30 mouse cellular contexts compared by ENCODE assay signal in genomic region chr15:92060986-92061385, GRCm38 (mm10). TPM values are rescaled to one million over a fixed set of nuclear protein-coding genes. Genes with fewer than 3 reads are reported as not detected.
DNase-seq lines count a peak whose midpoint lies in the region; ATAC-seq and TF ChIP-seq lines count a peak whose summit lies in the region.
"Had no signal": no experiment of that assay in that cellular context is flagged by ENCODE, and none has a peak within 500 bp of the region (broad histone marks: within the 10 kb centered on the region; RNA-seq: fewer than 3 reads in every experiment).

No protein-coding gene starts in this region.

- H3K4me1 ChIP-seq in embryonic facial prominence, embryonic 11.5 days (ENCODE audit: control insufficient read depth, insufficient read depth, low read length), result no peaks in the 10 kb centered on the region
- H3K4me1 ChIP-seq in embryonic facial prominence, embryonic 10.5 days, result no peaks in the 10 kb centered on the region
- no peaks in the 10 kb centered on the region for H3K4me1 ChIP-seq in midbrain, postnatal 0 days (ENCODE audit: insufficient read depth, low read length)
- no peaks in the 10 kb centered on the region for H3K4me1 ChIP-seq in midbrain, embryonic 10.5 days
- H3K4me1 ChIP-seq: hindbrain, embryonic 10.5 days; intestine, embryonic 15.5 days; limb, embryonic 10.5 days; limb, embryonic 15.5 days; liver, embryonic 13.5 days; megakaryocyte, embryonic 14.5 days had no signal

- H3K27me3 ChIP-seq in embryonic facial prominence, embryonic 11.5 days (ENCODE audit: control insufficient read depth, insufficient read depth, low read length), result no peaks in the 10 kb centered on the region
- no peaks in the 10 kb centered on the region for H3K27me3 ChIP-seq in embryonic facial prominence, embryonic 10.5 days (replicated peaks; ENCODE audit: low read depth, poor library complexity, severe bottlenecking)
- no peaks in the 10 kb centered on the region for H3K27me3 ChIP-seq in midbrain, postnatal 0 days (ENCODE audit: insufficient read depth, low read length)
- no peaks in the 10 kb centered on the region for H3K27me3 ChIP-seq in midbrain, embryonic 10.5 days (ENCODE audit: low read depth, poor library complexity, severe bottlenecking)
- H3K27me3 ChIP-seq: hindbrain, embryonic 15.5 days; intestine, embryonic 15.5 days; limb, embryonic 15.5 days; liver, embryonic 13.5 days; megakaryocyte, embryonic 14.5 days had no signal

- no peak overlapping the region for H3K9ac ChIP-seq in embryonic facial prominence, embryonic 11.5 days (replicated peaks; ENCODE audit: low read length)
- H3K9ac ChIP-seq in midbrain, postnatal 0 days (replicated peaks; ENCODE audit: low read length, poor library complexity, severe bottlenecking), result no peak overlapping the region
- H3K9ac ChIP-seq: hindbrain, embryonic 15.5 days; intestine, embryonic 15.5 days; limb, embryonic 15.5 days; liver, embryonic 13.5 days had no signal

- WGBS in embryonic facial prominence, embryonic 11.5 days, result 62% methylated on average over 3 of the region's 3 CpGs
- WGBS in embryonic facial prominence, embryonic 10.5 days, result 72% methylated on average over 3 of the region's 3 CpGs
- WGBS in midbrain, postnatal 0 days, result 45% methylated on average over 3 of the region's 3 CpGs
- 79% methylated on average over 3 of the region's 3 CpGs for WGBS in midbrain, embryonic 10.5 days

- no peak for TF ChIP-seq CTCF in layer of hippocampus, adult 2 months (conservative IDR thresholded peaks at IDR 0.05)
- no peak for TF ChIP-seq CTCF in midbrain, postnatal 0 days (IDR thresholded peaks at IDR 0.05)

- ATAC-seq in embryonic facial prominence, embryonic 11.5 days (replicated peaks; ENCODE audit: insufficient number of reproducible peaks, low FRiP score, low TSS enrichment, low read depth), result no peak
- no peak for ATAC-seq in midbrain, postnatal 0 days (ENCODE audit: low FRiP score)
- ATAC-seq: CD4-positive, CD25-positive, alpha-beta regulatory T cell, adult 4 months; intestine, embryonic 15.5 days; lung, postnatal 0 days had no signal

- DNase-seq in embryonic facial prominence, embryonic 11.5 days (ENCODE audit: low spot score), result peak; percentile 51
- no peak for DNase-seq in embryonic facial prominence, embryonic 10.5 days (ENCODE audit: low spot score)
- peak in 1 of 2 experiments; percentile 35 for DNase-seq in layer of hippocampus, adult 2 months (ENCODE audit: low spot score in 2 of 2)
- no peak for DNase-seq in layer of hippocampus, adult 11-12 months (ENCODE audit: low spot score)
- DNase-seq in midbrain, postnatal 0 days (ENCODE audit: low spot score), result peak; percentile 18
- DNase-seq in midbrain, embryonic 10.5 days (ENCODE audit: low spot score), result no peak
- peak; percentile 8 for DNase-seq in mesoderm, embryonic 11.5 days (ENCODE audit: low read depth, low spot score)
- DNase-seq in spleen, postnatal 10 days (ENCODE audit: low spot score in 2 of 2), result no peak
- DNase-seq: adrenal gland, postnatal 14 days; cerebellum, adult 2 months; cerebellum, postnatal 14 days; gastrocnemius, postnatal 14 days; heart, postnatal 14 days; kidney, adult 2 months; liver, embryonic 13.5 days; lung, adult 18-20 months; lung, postnatal 4 days; right cerebral cortex, postnatal 25 days; thymus, adult 18-20 months; thymus, postnatal 25 days had no signal

- H3K4me2 ChIP-seq in embryonic facial prominence, embryonic 11.5 days (ENCODE audit: low read depth, low read length), result no peak overlapping the region
- H3K4me2 ChIP-seq in midbrain, postnatal 0 days (ENCODE audit: low read depth, low read length, poor library complexity, severe bottlenecking), result no peak overlapping the region
- H3K4me2 ChIP-seq: hindbrain, embryonic 15.5 days; intestine, embryonic 15.5 days; limb, embryonic 15.5 days; liver, embryonic 13.5 days had no signal

- no peak overlapping the region for H3K27ac ChIP-seq in embryonic facial prominence, embryonic 11.5 days (replicated peaks; ENCODE audit: low read depth, low read length)
- H3K27ac ChIP-seq in embryonic facial prominence, embryonic 10.5 days (replicated peaks), result no peak overlapping the region
- peak overlapping the region; percentile 72 for H3K27ac ChIP-seq in layer of hippocampus, adult 2 months
- H3K27ac ChIP-seq in midbrain, postnatal 0 days (ENCODE audit: low read depth, low read length), result no peak overlapping the region
- H3K27ac ChIP-seq in midbrain, embryonic 10.5 days (replicated peaks), result no peak overlapping the region
- H3K27ac ChIP-seq: hindbrain, embryonic 10.5 days; hindbrain, embryonic 15.5 days; intestine, embryonic 15.5 days; limb, embryonic 10.5 days; limb, embryonic 15.5 days; liver, embryonic 13.5 days had no signal

- H3K4me3 ChIP-seq in embryonic facial prominence, embryonic 11.5 days (ENCODE audit: low read depth, low read length), result no peak overlapping the region
- H3K4me3 ChIP-seq in embryonic facial prominence, embryonic 10.5 days, result no peak overlapping the region
- H3K4me3 ChIP-seq in layer of hippocampus, adult 2 months, result no peak overlapping the region
- no peak overlapping the region for H3K4me3 ChIP-seq in midbrain, postnatal 0 days (ENCODE audit: low read depth, low read length)
- no peak overlapping the region for H3K4me3 ChIP-seq in midbrain, embryonic 10.5 days
- H3K4me3 ChIP-seq: hindbrain, embryonic 10.5 days; hindbrain, embryonic 15.5 days; intestine, embryonic 15.5 days; limb, embryonic 10.5 days; limb, embryonic 15.5 days; liver, embryonic 13.5 days; megakaryocyte, embryonic 14.5 days had no signal

- no peaks in the 10 kb centered on the region for H3K36me3 ChIP-seq in embryonic facial prominence, embryonic 11.5 days (replicated peaks; ENCODE audit: control insufficient read depth, insufficient read depth, low read depth, low read length)
- no peaks in the 10 kb centered on the region for H3K36me3 ChIP-seq in embryonic facial prominence, embryonic 10.5 days (replicated peaks)
- no peaks in the 10 kb centered on the region for H3K36me3 ChIP-seq in midbrain, postnatal 0 days (ENCODE audit: insufficient read depth, low read length)
- no peaks in the 10 kb centered on the region for H3K36me3 ChIP-seq in midbrain, embryonic 10.5 days
- H3K36me3 ChIP-seq: hindbrain, embryonic 10.5 days; hindbrain, embryonic 15.5 days; intestine, embryonic 15.5 days; limb, embryonic 10.5 days; limb, embryonic 15.5 days; liver, embryonic 13.5 days had no signal

- no peaks in the 10 kb centered on the region for H3K9me3 ChIP-seq in embryonic facial prominence, embryonic 11.5 days (replicated peaks; ENCODE audit: control insufficient read depth, low read length)
- no peaks in the 10 kb centered on the region for H3K9me3 ChIP-seq in embryonic facial prominence, embryonic 10.5 days
- H3K9me3 ChIP-seq in midbrain, postnatal 0 days (ENCODE audit: low read length), result no peaks in the 10 kb centered on the region
- H3K9me3 ChIP-seq in midbrain, embryonic 10.5 days (replicated peaks), result no peaks in the 10 kb centered on the region
- H3K9me3 ChIP-seq: hindbrain, embryonic 10.5 days; hindbrain, embryonic 15.5 days; intestine, embryonic 15.5 days; limb, embryonic 10.5 days; limb, embryonic 15.5 days; liver, embryonic 13.5 days; megakaryocyte, embryonic 14.5 days had no signal

RNA-seq across cellular contexts. Expression of gene Cntn1, which starts 10.0 kb away (rescaled TPM):
- polyA plus RNA-seq in embryonic facial prominence, embryonic 11.5 days (2014; fragmentation: Nextera tagmentation; extraction: Ambion mirVana), result 3.3 and 4.0 TPM in 2 replicates
- polyA plus RNA-seq in embryonic facial prominence, embryonic 10.5 days (2016; fragmentation: Nextera tagmentation; extraction: Ambion mirVana), result 2.1 TPM in 2 replicates
- 100 to 1,000 TPM; 304 to 316 TPM for total RNA-seq in layer of hippocampus, adult 2 months (2021)
- 283 and 300 TPM in 2 replicates for total RNA-seq in midbrain, postnatal 0 days (2014; rRNA removed)
- polyA plus RNA-seq in midbrain, postnatal 0 days (2015; fragmentation: Nextera tagmentation; extraction: Ambion mirVana), result 153 and 164 TPM in 2 replicates
- 4.0 and 5.2 TPM in 2 replicates for polyA plus RNA-seq in midbrain, embryonic 10.5 days (2016; fragmentation: Nextera tagmentation; extraction: Ambion mirVana)
- total RNA-seq: granulocyte monocyte progenitor cell, adult 5-6 weeks; monocyte, adult 5-6 weeks had no signal
- polyA plus RNA-seq: CD4-positive, CD25-positive, alpha-beta regulatory T cell, adult 4 months had no signal

Comparison
In these comparisons a context has a peak if more than half of its experiments do, and no peak if none do; other contexts are left out.
1. DNase-seq: peak in embryonic facial prominence, embryonic 11.5 days (single experiment), midbrain, postnatal 0 days (single experiment) and mesoderm, embryonic 11.5 days (single experiment); none in embryonic facial prominence, embryonic 10.5 days (single experiment), layer of hippocampus, adult 11-12 months (single experiment), midbrain, embryonic 10.5 days (single experiment) and spleen, postnatal 10 days (0 of 2).
2. RNA of gene Cntn1, which starts 10.0 kb away (polyA plus RNA-seq): 153 to 164 TPM in midbrain, postnatal 0 days; 4.0 to 5.2 TPM in midbrain, embryonic 10.5 days, 3.3 to 4.0 TPM in embryonic facial prominence, embryonic 11.5 days and 2.1 TPM in embryonic facial prominence, embryonic 10.5 days; every median in the first group is over 10 times any median in the second.